Mouse (Mus musculus) midbrain, embryonic 14.5 days (tissue): Measurements from ENCODE around the gene Gm9821. TPM values are rescaled to one million over a fixed set of nuclear protein-coding genes. Genes with fewer than 3 reads are reported as not detected.

Experiments used
- ATAC-seq: fragments of 200-750 bp; cut with Nextera tagmentation; 2 replicates; pipeline ENCODE4 v1.8.0; 2017; ENCODE audit warnings: moderate number of reproducible peaks, moderate library complexity; ENCODE audit not compliant: low FRiP score, low TSS enrichment
- DNase-seq: peaks from one replicate; pipeline ENCODE4 v3.0.0-alpha.2; 2015
- H3K27ac ChIP-seq: fragments of 300-500 bp; sonication (generic); replicated peaks from 2 replicates; pipeline ENCODE4 v1.5.1; 2014; ENCODE audit warnings: mild to moderate bottlenecking, low read depth, low read length, moderate library complexity
- H3K27me3 ChIP-seq: fragments of 300-500 bp; sonication (generic); 2 replicates; pipeline ENCODE4 v1.6.1; 2014; ENCODE audit warnings: low read length, control low read depth, mixed read lengths; ENCODE audit not compliant: control insufficient read depth, insufficient read depth
- H3K36me3 ChIP-seq: fragments of 300-500 bp; sonication (generic); 2 replicates; pipeline ENCODE4 v1.6.1; 2014; ENCODE audit warnings: low read length, control low read depth; ENCODE audit not compliant: control insufficient read depth, insufficient read depth
- H3K4me1 ChIP-seq: fragments of 300-500 bp; sonication (generic); 2 replicates; pipeline ENCODE4 v1.6.1; 2014; ENCODE audit warnings: mild to moderate bottlenecking, antibody characterized with exemption, low read length, control low read depth; ENCODE audit not compliant: control insufficient read depth, insufficient read depth
- H3K4me2 ChIP-seq: fragments of 300-500 bp; sonication (generic); 2 replicates; pipeline ENCODE4 v1.6.1; 2014; ENCODE audit warnings: mild to moderate bottlenecking, low read length, moderate library complexity
- H3K4me3 ChIP-seq: fragments of 300-500 bp; sonication (generic); replicated peaks from 2 replicates; pipeline ENCODE4 v1.5.1; 2014; ENCODE audit warnings: low read depth, low read length
- H3K9ac ChIP-seq: fragments of 300-500 bp; sonication (generic); replicated peaks from 2 replicates; pipeline ENCODE4 v1.6.1; 2014; ENCODE audit warnings: mild to moderate bottlenecking, low read length, moderate library complexity
- H3K9me3 ChIP-seq: fragments of 300-500 bp; sonication (generic); 2 replicates; pipeline ENCODE4 v1.6.1; 2016; ENCODE audit warnings: low read length, control low read depth, mixed read lengths; ENCODE audit not compliant: control insufficient read depth
- WGBS: fragments of 180-500 bp; shearing (Covaris S2); extraction: QIAGEN DNeasy Blood & Tissue Kit; methylation state at CpG from one replicate; pipeline ENCODE4 v1.1.7; 2014; 5-methylcytosine and 5-hydroxymethylcytosine counted together
- polyA plus RNA-seq: library from polyadenylated mRNA; unstranded; fragments of >200 nt; fragmentation: Nextera tagmentation; extraction: Ambion mirVana; gene quantifications from 2 replicates; pipeline ENCODE4 v1.2.1, GENCODE M21; 2014

The Gm9821 gene
- polyA plus RNA-seq, 1 experiment from 2014 or later, result 0.14 TPM

GRCm38 (mm10) chr2:91912616-91913015 lies 32.9 kb upstream of the Gm9821 start:
- H3K4me1 ChIP-seq, result no peaks in the 10 kb centered on the region
- H3K9ac ChIP-seq, result no peak overlapping the region
- DNase-seq, result no peak
- no peaks in the 10 kb centered on the region for H3K27me3 ChIP-seq
- H3K4me2 ChIP-seq, result no peak overlapping the region
- 89% methylated on average over 3 of the region's 3 CpGs for WGBS
- no peak overlapping the region for H3K27ac ChIP-seq
- ATAC-seq, result no peak
- no peak overlapping the region for H3K4me3 ChIP-seq
- H3K9me3 ChIP-seq, result no peaks in the 10 kb centered on the region
- H3K36me3 ChIP-seq, result peaks cover 89% of the 10 kb centered on the region

GRCm38 (mm10) chr2:91913328-91914110 lies 32.0 kb upstream of the Gm9821 start:
- 90% methylated on average over 7 of the region's 7 CpGs for WGBS
- Histone ChIP-seq H3K9me3 (no peaks in the 10 kb centered on the region), H3K27ac (no peak overlapping the region), H3K4me2 (no peak overlapping the region), H3K36me3 (peaks cover 97% of the 10 kb centered on the region), H3K4me3 (no peak overlapping the region), H3K27me3 (no peaks in the 10 kb centered on the region), H3K9ac (no peak overlapping the region), H3K4me1 (no peaks in the 10 kb centered on the region)
- ATAC-seq (no peak), DNase-seq (no peak)

GRCm38 (mm10) chr2:91916346-91916977 lies 29.0 kb upstream of the Gm9821 start:
- WGBS, result 92% methylated on average over 7 of the region's 7 CpGs
- Histone ChIP-seq H3K27me3 (peaks cover 9% of the 10 kb centered on the region; the same call in 1 of the 2 replicates), H3K9ac (no peak overlapping the region), H3K4me3 (no peak overlapping the region), H3K36me3 (peaks cover 76% of the 10 kb centered on the region), H3K4me1 (peaks cover 4% of the 10 kb centered on the region; the same call in 1 of the 2 replicates), H3K4me2 (no peak overlapping the region), H3K27ac (no peak overlapping the region), H3K9me3 (no peaks in the 10 kb centered on the region)
- DNase-seq, result no peak
- no peak for ATAC-seq

- 89% methylated on average over 7 of the region's 7 CpGs for WGBS
- ATAC-seq, result no peak
- Histone ChIP-seq H3K4me3 (no peak overlapping the region), H3K36me3 (peaks cover 70% of the 10 kb centered on the region), H3K9me3 (no peaks in the 10 kb centered on the region), H3K9ac (no peak overlapping the region), H3K27me3 (peaks cover 11% of the 10 kb centered on the region), H3K4me2 (no peak overlapping the region), H3K4me1 (peaks cover 9% of the 10 kb centered on the region), H3K27ac (no peak overlapping the region)
- DNase-seq, result no peak
These were observed 28.4 kb upstream of the Gm9821 start for GRCm38 (mm10) chr2:91917096-91917495.

GRCm38 (mm10) chr2:91920130-91920529 lies 25.4 kb upstream of the Gm9821 start:
- Histone ChIP-seq H3K36me3 (peaks cover 40% of the 10 kb centered on the region), H3K27me3 (peaks cover 33% of the 10 kb centered on the region), H3K4me1 (peaks cover 18% of the 10 kb centered on the region), H3K4me3 (no peak overlapping the region), H3K27ac (no peak overlapping the region), H3K9me3 (no peaks in the 10 kb centered on the region), H3K4me2 (no peak overlapping the region), H3K9ac (no peak overlapping the region)
- DNase-seq, result no peak
- 84% methylated on average over 4 of the region's 4 CpGs for WGBS
- no peak for ATAC-seq

- ATAC-seq, result no peak; the same call in 1 of the 2 replicates
- Histone ChIP-seq H3K9ac (peak overlapping the region; percentile 45), H3K27ac (no peak overlapping the region), H3K9me3 (no peaks in the 10 kb centered on the region), H3K36me3 (peaks cover 29% of the 10 kb centered on the region), H3K4me3 (peak overlapping the region; percentile 47), H3K4me1 (peaks cover 18% of the 10 kb centered on the region), H3K4me2 (peak overlapping the region; percentile 86), H3K27me3 (peaks cover 33% of the 10 kb centered on the region)
- WGBS, result 3% methylated on average over 31 of the region's 31 CpGs
- DNase-seq, result peak; percentile 25
These were observed 24.2 kb upstream of the Gm9821 start for GRCm38 (mm10) chr2:91921181-91921789.

- H3K27me3 ChIP-seq, result peaks cover 33% of the 10 kb centered on the region
- H3K36me3 ChIP-seq, result peaks cover 23% of the 10 kb centered on the region
- H3K4me2 ChIP-seq, result peak overlapping the region; percentile 86
- WGBS, result 1% methylated on average over 63 of the region's 64 CpGs
- peak overlapping the region; percentile 45 for H3K9ac ChIP-seq
- H3K4me1 ChIP-seq, result peaks cover 18% of the 10 kb centered on the region
- peak overlapping the region; percentile 47 for H3K4me3 ChIP-seq
- ATAC-seq (peak; percentile 74), DNase-seq (peak; percentile 88)
- no peak overlapping the region for H3K27ac ChIP-seq
- no peaks in the 10 kb centered on the region for H3K9me3 ChIP-seq
These were observed 23.5 kb upstream of the Gm9821 start for GRCm38 (mm10) chr2:91921790-91922570.
